Mouse (Mus musculus): ENCODE results near the gene Ptk7.

- TF ChIP-seq CTCF (IDR thresholded peaks at IDR 0.05; ENCODE audit: borderline replicate concordance, insufficient read depth, low read depth, low read length) = peak; percentile 95
- TF ChIP-seq POLR2A (IDR thresholded peaks at IDR 0.05; ENCODE audit: borderline replicate concordance, insufficient read depth, low read length) = no peak
Measured at GRCm38 (mm10) chr17:46525579-46526307, 103.6 kb downstream of the Ptk7 start.
